Mouse (Mus musculus) heart, postnatal 4 days (tissue): Measurements from ENCODE around the gene H2-Ab1. TPM values are rescaled to one million over a fixed set of nuclear protein-coding genes. Genes with fewer than 3 reads are reported as not detected.

ENCODE experiments used
- DNase-seq: peaks from one replicate; pipeline ENCODE4 v3.0.0; 2021
- total RNA-seq, 2 experiments: library from RNA; stranded (reverse); gene quantifications; 2 replicates each; pipeline ENCODE4 v1.2.3; 2021

H2-Ab1 gene
- total RNA-seq, 2 experiments from 2014 or later, result 2.4 to 3.1 TPM

DNA sequence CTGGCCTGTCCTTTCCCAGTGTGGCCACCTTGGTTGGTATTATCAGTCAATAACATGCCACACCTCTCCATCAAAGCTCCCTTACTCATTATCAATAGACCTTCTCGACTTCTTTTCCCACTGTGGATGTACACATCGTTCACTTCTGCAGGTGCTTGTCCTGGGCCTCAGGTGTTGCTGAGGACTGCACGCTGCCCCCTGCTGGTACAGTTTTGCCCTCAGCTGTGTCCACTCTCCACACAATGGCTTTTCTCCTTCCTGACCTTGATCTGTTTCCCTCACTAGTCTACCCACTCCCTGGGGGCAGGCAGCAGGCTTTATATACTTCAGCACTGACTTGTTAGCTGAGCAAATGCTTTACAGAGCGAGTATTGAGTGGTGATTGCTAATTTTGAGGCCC, 28.4 kb downstream of the H2-Ab1 start:
- DNase-seq, result peak; percentile 32

DNA sequence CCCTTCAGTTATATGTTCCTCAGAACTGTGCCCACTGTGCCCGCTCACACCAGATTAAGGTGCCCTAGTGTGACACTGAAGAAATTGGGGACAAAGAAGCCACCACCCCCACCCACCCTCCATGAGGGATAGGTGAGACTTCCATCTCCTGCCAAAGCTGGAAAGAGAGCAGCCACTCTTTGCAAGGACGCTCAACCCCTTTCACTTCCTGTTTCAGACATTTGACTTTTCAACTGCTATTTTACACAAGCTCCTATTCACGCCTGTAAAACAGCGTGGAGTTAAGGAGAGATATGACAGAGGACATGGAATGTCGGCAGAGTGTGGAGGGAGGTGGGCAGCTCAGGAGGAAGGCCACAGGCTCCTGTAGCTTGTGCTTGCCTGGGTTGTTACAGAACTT, 29.0 kb downstream of the H2-Ab1 start:
- no peak for DNase-seq

- DNase-seq, result no peak
These were observed 29.5 kb downstream of the H2-Ab1 start for GRCm38 (mm10) chr17:34286999-34287398.

- peak; percentile 88 for DNase-seq
These were observed 30.2 kb downstream of the H2-Ab1 start, which contains the start of gene H2-Aa for GRCm38 (mm10) chr17:34287648-34288047. Gene H2-Aa (minus strand): TSS chr17:34287823.

GRCm38 (mm10) chr17:34288131-34288530, 30.6 kb downstream of the H2-Ab1 start:
- DNase-seq, result no peak

GRCm38 (mm10) chr17:34291609-34292008, 34.1 kb downstream of the H2-Ab1 start:
- peak; percentile 83 for DNase-seq

DNA sequence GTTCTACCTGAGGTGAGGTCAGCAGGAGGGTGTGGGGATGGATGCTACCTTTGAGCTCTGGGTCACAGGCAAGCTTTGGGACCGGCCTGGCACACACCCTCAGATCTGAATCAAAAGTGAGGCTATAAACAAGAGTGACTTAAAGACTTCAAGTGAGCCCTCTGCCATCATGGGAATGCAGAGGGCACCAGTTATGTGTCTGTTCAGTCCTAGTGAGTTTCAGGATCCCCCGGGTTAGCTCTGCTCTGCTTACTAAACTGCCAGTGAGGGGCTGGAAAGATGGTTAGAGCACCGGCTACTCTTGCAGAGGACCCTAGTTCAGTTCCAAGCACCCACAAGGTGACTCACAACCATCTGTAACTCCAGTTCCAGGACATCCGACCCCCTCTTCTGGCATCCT, 35.1 kb downstream of the H2-Ab1 start:
- DNase-seq, result no peak

- no peak for DNase-seq
These were observed 36.0 kb downstream of the H2-Ab1 start for GRCm38 (mm10) chr17:34293533-34293932.

GRCm38 (mm10) chr17:34294249-34294648, 36.8 kb downstream of the H2-Ab1 start:
- DNase-seq, result no peak

DNA sequence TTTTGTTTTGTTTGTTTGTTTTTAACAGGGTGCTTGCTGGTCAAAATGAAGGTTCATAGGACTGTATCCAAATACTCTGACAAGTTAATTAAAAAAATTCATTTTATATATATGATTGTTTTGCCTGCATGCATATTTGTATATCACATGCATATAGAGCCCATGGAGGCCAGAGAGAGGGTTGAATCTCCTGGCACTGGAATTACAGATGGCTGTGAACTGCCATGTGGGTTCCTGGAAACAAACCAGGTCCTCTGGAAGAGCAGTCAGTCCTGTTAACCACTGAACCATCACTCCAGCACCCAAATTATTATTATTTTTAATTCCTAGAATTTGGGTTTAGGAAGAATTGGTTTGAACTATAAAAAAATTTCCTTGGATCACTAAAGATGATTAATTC, 37.8 kb downstream of the H2-Ab1 start:
- DNase-seq, result no peak

GRCm38 (mm10) chr17:34295891-34296794, 38.7 kb downstream of the H2-Ab1 start:
- peak; percentile 40 for DNase-seq

DNA sequence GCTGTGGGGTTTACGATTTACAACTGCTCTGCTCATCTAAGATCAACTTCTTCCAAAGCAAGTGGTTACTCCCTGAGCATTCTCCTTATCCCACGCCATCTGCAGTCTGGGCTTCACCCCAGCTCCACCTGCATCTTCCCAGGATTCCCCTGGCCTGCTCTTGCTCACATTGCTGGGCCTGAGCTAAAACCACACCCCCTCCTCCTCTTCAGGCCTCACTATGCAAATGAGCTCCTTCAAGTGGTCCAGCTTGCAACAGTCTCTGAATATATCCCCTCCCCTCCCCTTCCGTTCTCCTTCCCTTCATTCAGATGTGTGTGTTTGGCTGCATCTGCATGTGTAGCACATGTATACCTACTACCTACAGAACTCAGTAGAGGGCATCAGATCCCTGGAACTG, 41.9 kb downstream of the H2-Ab1 start:
- DNase-seq, result no peak

DNA sequence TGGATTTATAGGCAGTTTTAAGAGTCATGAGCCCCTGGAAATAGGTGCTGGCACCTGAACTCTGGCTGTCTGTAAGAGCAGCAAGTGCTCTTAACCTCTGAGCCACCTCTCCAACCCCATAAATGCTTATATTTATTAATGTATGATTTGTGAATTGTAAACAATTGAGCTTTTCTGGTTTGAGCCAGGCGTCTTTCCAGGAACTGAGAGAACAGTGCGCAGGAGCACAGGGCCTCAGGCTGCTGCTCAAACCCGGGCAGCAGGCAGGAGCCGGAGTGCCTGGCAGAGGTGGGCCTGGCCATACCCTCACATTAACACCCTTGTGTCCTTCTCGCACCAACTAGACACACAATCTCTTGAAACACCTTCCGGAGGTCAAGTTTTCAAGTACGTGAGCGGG, 42.6 kb downstream of the H2-Ab1 start:
- no peak for DNase-seq

- no peak for DNase-seq
These were observed 43.4 kb downstream of the H2-Ab1 start for GRCm38 (mm10) chr17:34300691-34301566.

GRCm38 (mm10) chr17:34301670-34302190, 44.2 kb downstream of the H2-Ab1 start:
- DNase-seq, result no peak

DNA sequence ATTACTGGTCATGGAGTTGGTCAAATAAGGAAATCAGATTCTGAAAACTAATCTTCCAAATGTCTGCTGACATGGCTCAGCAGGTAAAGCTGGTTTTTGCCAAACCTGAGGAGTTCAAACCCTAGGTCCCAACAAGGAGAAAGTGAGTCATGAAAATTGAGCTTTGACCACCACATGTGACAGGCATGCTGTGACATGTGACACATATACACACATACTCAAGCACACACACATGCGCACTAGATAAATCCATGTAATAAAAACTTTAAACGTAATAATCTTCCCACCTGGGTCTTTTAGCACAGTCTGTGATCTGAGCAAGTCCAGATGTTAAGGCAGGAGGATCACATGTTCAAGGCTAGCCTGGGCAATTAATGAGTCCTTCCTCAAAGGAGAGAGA, 46.3 kb downstream of the H2-Ab1 start:
- no peak for DNase-seq

DNA sequence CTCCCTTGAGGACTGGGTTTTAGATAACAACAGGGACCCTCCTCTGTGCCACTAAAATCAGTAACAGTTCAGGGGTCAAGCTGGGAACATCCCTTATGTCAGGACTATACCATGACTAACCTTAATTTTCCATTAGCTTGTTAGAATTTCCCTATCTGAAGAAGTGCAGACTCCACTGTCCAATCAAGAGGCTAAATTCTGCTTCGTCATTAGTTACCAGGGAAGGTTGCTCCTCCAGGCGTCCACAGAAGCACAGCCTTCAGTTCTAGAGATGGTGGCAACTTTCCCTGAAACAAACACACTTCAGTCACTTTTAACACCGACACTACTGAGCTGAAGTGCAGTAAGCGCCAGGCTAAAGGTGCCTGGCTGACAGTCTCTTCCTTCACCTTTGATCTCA, 47.3 kb downstream of the H2-Ab1 start:
- DNase-seq, result peak; percentile 77

DNA sequence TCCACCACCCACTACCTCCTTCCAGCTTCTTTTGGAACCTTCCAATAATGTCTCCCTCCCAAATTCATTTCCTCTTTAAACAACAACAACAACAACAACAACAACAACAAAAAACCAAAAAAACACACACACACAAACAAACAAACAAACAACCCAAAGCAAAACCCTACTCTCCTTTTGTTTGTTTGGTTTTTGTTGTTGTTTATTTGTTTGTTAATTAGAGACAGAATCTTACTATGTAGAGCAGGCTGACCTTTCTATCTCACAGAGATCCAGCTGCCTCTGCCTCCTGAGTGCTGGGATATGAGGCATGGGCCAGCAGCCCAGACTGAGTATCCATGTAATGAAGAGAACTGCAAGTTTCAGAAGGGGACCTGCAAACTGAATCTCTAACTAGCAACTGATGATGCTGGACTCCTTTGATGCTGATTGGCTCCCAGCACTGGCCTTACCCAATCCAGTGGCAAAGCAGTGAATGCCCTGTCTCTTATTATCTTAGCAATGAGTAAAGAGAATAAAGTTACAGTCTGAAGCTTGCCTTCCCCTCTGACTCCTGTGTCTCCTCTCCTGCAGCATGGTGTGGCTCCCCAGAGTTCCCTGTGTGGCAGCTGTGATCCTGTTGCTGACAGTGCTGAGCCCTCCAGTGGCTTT, 48.0 kb downstream of the H2-Ab1 start, which contains the start of gene H2-Eb1:
TSS of gene H2-Eb1 (plus strand) at position 488 of the 651 bp plus-strand sequence.
- peak; percentile 89 for DNase-seq

GRCm38 (mm10) chr17:34306407-34306806, 48.9 kb downstream of the H2-Ab1 start:
- no peak for DNase-seq

DNA sequence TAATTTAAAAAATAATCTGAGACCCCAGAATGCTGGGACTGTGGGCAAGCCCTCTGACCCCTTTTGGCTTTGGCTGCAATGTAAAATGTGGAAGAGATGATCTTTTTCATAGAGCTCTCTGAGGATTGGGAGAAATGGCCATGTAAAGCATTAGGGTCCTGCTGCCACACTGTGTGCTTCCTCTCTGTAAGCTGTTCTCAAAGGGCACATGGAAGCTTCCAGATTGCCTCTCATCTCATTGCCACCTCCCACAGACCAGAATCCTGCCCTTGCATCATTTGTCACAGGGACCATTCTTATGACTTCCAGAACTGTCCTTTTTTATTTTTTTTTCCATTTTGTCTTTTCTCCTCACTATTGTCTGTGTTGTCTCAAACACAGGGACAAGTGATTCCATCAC, 49.7 kb downstream of the H2-Ab1 start:
- no peak for DNase-seq

DNA sequence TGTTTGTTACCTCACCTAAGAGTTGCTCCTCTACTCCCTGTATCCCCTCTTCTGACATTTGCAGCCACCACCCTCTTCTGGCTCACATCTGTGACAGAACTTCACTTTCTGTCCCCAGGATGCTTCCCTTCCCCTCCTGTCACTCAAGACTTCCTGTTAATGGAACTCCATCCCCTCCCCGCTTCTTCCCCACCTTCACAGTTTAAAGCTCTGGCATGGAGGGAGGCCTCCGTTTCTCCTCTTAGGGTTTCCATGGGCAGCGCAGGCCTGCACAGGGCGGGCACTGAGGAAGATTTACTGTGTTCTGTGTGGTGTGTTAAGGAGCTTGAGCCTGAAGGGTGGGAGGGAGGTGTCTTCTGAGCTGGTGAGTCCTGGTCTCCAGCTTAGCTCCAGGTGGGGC, 50.7 kb downstream of the H2-Ab1 start:
- DNase-seq, result no peak

- no peak for DNase-seq
These were observed 51.7 kb downstream of the H2-Ab1 start for GRCm38 (mm10) chr17:34309225-34309624.
